Mouse (Mus musculus) heart, embryonic 15.5 days (tissue): ENCODE data around the gene Caly. TPM values are rescaled to one million over a fixed set of nuclear protein-coding genes. Genes with fewer than 3 reads are reported as not detected.

Experiments used
- ATAC-seq: fragments of 200-750 bp; cut with Nextera tagmentation; replicated peaks from 2 replicates; pipeline ENCODE4 v1.8.0; 2017; ENCODE audit warnings: low read depth, moderate TSS enrichment; ENCODE audit not compliant: insufficient number of reproducible peaks, insufficient read depth, low FRiP score
- H3K27ac ChIP-seq: fragments of 300-500 bp; sonication (generic); 2 replicates; pipeline ENCODE4 v1.5.1; 2015; ENCODE audit warnings: mild to moderate bottlenecking, inconsistent platforms
- H3K27me3 ChIP-seq: fragments of 300-500 bp; sonication (generic); 2 replicates; pipeline ENCODE4 v1.6.1; 2015; ENCODE audit warnings: inconsistent platforms
- H3K36me3 ChIP-seq: fragments of 300-500 bp; sonication (generic); 2 replicates; pipeline ENCODE4 v1.6.1; 2015; ENCODE audit warnings: mild to moderate bottlenecking, inconsistent platforms
- H3K4me1 ChIP-seq: fragments of 300-500 bp; sonication (generic); replicated peaks from 2 replicates; pipeline ENCODE4 v1.6.1; 2015; ENCODE audit warnings: inconsistent platforms
- H3K4me2 ChIP-seq: fragments of 300-500 bp; sonication (generic); 2 replicates; pipeline ENCODE4 v1.6.1; 2015; ENCODE audit warnings: inconsistent platforms, mild to moderate bottlenecking, moderate library complexity
- H3K4me3 ChIP-seq: fragments of 300-500 bp; sonication (generic); 2 replicates; pipeline ENCODE4 v1.5.1; 2015; ENCODE audit warnings: mild to moderate bottlenecking, inconsistent platforms
- H3K9ac ChIP-seq: fragments of 300-500 bp; sonication (generic); 2 replicates; pipeline ENCODE4 v1.6.1; 2015; ENCODE audit warnings: mild to moderate bottlenecking, inconsistent platforms
- H3K9me3 ChIP-seq: fragments of 300-500 bp; sonication (generic); replicated peaks from 2 replicates; pipeline ENCODE4 v1.6.1; 2016; ENCODE audit warnings: inconsistent platforms
- WGBS: fragments of 180-500 bp; shearing (Covaris S2); methylation state at CpG from one replicate; pipeline ENCODE4 v1.1.7; 2015; ENCODE audit warnings: mixed read lengths; 5-methylcytosine and 5-hydroxymethylcytosine counted together
- polyA plus RNA-seq: library from polyadenylated mRNA; unstranded; fragments of >200 nt; fragmentation: Nextera tagmentation; extraction: Ambion mirVana; gene quantifications from 2 replicates; pipeline ENCODE4 v1.2.1, GENCODE M21; 2015

Gene Caly
- polyA plus RNA-seq, 1 experiment from 2014 or later = 0.45 TPM

DNA sequence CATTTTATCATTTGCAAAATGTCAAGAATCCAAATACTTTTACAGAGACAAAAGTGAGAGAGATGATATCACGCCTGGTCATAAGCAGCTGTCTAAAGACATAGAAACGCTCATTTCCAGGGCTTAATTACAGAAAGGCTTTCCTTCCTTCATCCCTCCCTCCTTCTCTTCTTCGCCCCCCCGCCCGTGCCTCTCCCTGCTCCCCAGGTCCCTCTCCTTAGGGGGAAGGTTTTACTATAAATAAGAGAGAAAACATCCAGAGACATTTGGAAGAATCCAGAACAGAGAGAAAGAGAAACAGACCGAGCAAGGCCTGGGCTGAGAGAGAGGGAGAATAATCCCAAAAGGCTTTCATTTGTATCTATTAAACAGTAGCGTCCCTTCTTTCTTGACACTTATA lies 46.9 kb downstream of the Caly start:
- H3K36me3 ChIP-seq = peaks cover 35% of the 10 kb centered on the region
- no peak for ATAC-seq
- peak overlapping the region; percentile 81 for H3K4me3 ChIP-seq
- peaks cover 22% of the 10 kb centered on the region for H3K4me1 ChIP-seq
- no peaks in the 10 kb centered on the region for H3K27me3 ChIP-seq
- peak overlapping the region; percentile 96 for H3K4me2 ChIP-seq
- WGBS = 19% methylated on average over 7 of the region's 7 CpGs
- H3K9ac ChIP-seq = peak overlapping the region; percentile 83
- peak overlapping the region; percentile 90 for H3K27ac ChIP-seq
- no peaks in the 10 kb centered on the region for H3K9me3 ChIP-seq

DNA sequence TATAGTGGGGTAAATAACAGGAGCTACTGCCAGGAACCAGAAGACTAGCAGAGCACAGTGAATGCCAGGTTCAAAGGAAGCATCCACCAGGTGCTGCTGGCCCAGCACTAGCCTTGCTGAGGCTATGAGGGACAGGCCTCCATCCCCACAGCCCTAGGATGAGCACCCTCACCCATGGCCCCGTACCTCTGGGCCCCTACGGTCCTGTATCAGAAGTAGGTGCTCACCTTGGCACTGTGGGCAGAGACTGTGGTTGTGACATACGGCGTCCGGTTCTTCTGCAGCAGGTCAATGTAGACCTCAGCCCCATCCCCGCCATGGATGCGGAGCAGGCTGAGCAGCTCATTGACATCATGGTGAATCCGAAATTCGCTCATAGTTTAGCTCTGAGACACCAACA lies 49.0 kb downstream of the Caly start:
- 93% methylated on average over 9 of the region's 9 CpGs for WGBS

DNA sequence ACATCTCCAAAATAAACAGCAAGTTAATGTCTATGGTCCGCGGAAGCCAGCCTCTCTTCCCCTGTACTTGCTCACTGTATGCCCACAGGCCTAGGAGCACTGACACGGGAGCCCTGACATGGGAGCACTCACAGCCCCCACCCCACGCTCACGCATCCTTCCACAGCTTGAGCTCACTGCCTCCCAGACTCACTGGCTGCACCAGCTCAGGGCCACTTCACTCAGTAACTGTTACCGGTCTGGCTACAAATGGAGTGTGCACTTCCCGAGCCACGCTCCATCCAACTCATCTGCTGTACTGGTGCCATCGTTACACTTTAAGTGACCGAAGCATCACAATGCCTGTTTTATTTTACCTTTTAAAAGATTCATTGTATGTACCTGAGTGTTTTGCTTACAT lies 50.0 kb downstream of the Caly start:
- WGBS = 92% methylated on average over 10 of the region's 10 CpGs

More for the DNA sequence above, 49.0 kb downstream of the Caly start:
- Histone ChIP-seq H3K4me1 (peaks cover 22% of the 10 kb centered on the region), H3K27ac (no peak overlapping the region), H3K9ac (no peak overlapping the region), H3K4me2 (no peak overlapping the region), H3K4me3 (no peak overlapping the region), H3K27me3 (no peaks in the 10 kb centered on the region), H3K36me3 (peaks cover 45% of the 10 kb centered on the region), H3K9me3 (no peaks in the 10 kb centered on the region)
- ATAC-seq = no peak

DNA sequence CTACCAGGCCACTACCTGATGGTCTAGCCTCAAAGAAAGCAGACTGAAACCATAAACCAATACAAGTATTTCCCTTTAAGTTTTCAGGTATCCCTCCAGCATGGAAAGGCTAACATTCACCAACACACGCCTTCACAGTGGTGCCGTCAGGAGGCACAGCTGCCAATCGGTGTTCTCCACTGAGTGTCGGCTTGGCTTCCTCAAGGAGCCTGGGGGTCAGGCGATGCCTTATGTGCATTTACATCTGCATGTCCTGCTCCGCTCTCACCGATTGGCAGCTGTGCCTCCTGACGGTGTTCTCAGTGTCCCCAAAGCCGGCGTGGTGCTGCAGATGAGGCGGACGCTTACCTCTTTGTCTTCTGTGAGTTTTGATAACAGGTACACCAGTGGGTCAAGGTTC lies 50.6 kb downstream of the Caly start:
- Histone ChIP-seq H3K4me2 (no peak overlapping the region), H3K4me1 (peaks cover 15% of the 10 kb centered on the region), H3K27ac (no peak overlapping the region), H3K4me3 (no peak overlapping the region), H3K36me3 (peaks cover 51% of the 10 kb centered on the region), H3K9ac (no peak overlapping the region), H3K27me3 (no peaks in the 10 kb centered on the region), H3K9me3 (no peaks in the 10 kb centered on the region)
- 94% methylated on average over 12 of the region's 12 CpGs for WGBS
- no peak for ATAC-seq

More for the DNA sequence above, 50.0 kb downstream of the Caly start:
- Histone ChIP-seq H3K9me3 (no peaks in the 10 kb centered on the region), H3K4me2 (no peak overlapping the region), H3K36me3 (peaks cover 51% of the 10 kb centered on the region), H3K27me3 (no peaks in the 10 kb centered on the region), H3K4me1 (peaks cover 21% of the 10 kb centered on the region), H3K9ac (no peak overlapping the region), H3K4me3 (no peak overlapping the region), H3K27ac (no peak overlapping the region)
- ATAC-seq = no peak

Other genes with a start within 250 kb of the Caly start
- 0.81 TPM in 1 of 2 replicates, not detected in the other for gene Adgra1, start 248.4 kb downstream of the Caly start, polyA plus RNA-seq
- 0.11 and 0.68 TPM in 2 replicates for gene Kndc1, start 187.9 kb downstream of the Caly start, polyA plus RNA-seq
- gene Utf1, start 138.8 kb downstream of the Caly start, polyA plus RNA-seq = 0.60 TPM in 1 of 2 replicates, not detected in the other
- 0.57 TPM in 1 of 2 replicates, not detected in the other for gene 6430531B16Rik, start 103.8 kb downstream of the Caly start, polyA plus RNA-seq
- gene Adam8, start 90.0 kb downstream of the Caly start, polyA plus RNA-seq = 1.3 and 3.1 TPM in 2 replicates
- gene Zfp511, start 46.2 kb downstream of the Caly start, polyA plus RNA-seq = 27.6 and 32.0 TPM in 2 replicates
- 27.4 and 37.0 TPM in 2 replicates for gene Tubgcp2, start 45.9 kb downstream of the Caly start, polyA plus RNA-seq
- gene Msx3, start 33.5 kb downstream of the Caly start, polyA plus RNA-seq = not detected in 2 replicates
- gene Prap1, start 10.8 kb upstream of the Caly start, polyA plus RNA-seq = 0.29 TPM in 1 of 2 replicates, not detected in the other
- 79.5 and 107 TPM in 2 replicates for gene Fuom, start 19.9 kb upstream of the Caly start, polyA plus RNA-seq
- gene Paox, start 33.3 kb upstream of the Caly start, polyA plus RNA-seq = 11.1 and 11.7 TPM in 2 replicates
- 192 and 217 TPM in 2 replicates for gene Echs1, start 33.9 kb upstream of the Caly start, polyA plus RNA-seq
- 27.8 and 33.4 TPM in 2 replicates for gene Mtg1, start 55.0 kb upstream of the Caly start, polyA plus RNA-seq
- gene Sprn, start 72.3 kb upstream of the Caly start, polyA plus RNA-seq = 0.05 and 0.36 TPM in 2 replicates
- gene Olfr522, start 82.2 kb upstream of the Caly start, polyA plus RNA-seq = not detected in 2 replicates
- not detected in 2 replicates for gene Olfr523, start 90.7 kb upstream of the Caly start, polyA plus RNA-seq
- gene Olfr524, start 123.4 kb upstream of the Caly start, polyA plus RNA-seq = 0.06 and 0.42 TPM in 2 replicates
- gene Cd163l1, start 135.7 kb upstream of the Caly start, polyA plus RNA-seq = 0.87 and 8.2 TPM in 2 replicates
- gene 5830411N06Rik, start 164.7 kb upstream of the Caly start, polyA plus RNA-seq = 0.04 and 0.52 TPM in 2 replicates
- gene Olfr525, start 238.3 kb upstream of the Caly start, polyA plus RNA-seq = not detected in 2 replicates